Mouse (Mus musculus): ENCODE measurements around the gene Hcfc2.

DNA sequence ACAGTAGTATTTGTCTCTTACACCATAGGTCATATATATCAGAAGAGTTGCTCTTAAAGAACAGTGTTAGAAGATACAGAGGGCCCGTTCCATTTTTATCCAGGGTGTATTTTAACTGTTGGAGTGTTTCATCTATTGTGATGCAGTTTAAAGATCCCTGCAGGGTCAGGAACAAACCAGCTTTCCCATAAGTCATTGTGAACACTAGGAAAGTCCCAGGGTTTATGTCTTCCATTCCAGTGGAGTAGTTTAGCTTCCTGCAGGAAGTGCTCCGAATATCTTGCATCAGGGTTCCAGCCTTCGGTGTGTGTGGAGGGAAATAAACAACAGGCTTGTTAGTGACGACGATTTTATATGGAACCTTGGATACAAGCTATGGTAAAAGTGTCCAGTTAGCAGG, 44.7 kb upstream of the Hcfc2 start:
- TF ChIP-seq CTCF (IDR thresholded peaks at IDR 0.05; ENCODE audit: extremely low read depth, insufficient read depth, low read length) (no peak), POLR2A (IDR thresholded peaks at IDR 0.05; ENCODE audit: extremely low read depth, insufficient read depth, low read length) (no peak)

All from cortical plate, adult 2 months (tissue).